Comparison of ENCODE assay signal across 8 mouse cellular contexts in genomic region chr12:80437051-80437675, GRCm38 (mm10). TPM values are rescaled to one million over a fixed set of nuclear protein-coding genes. Genes with fewer than 3 reads are reported as not detected.
DNase-seq lines count a peak whose midpoint lies in the region; ATAC-seq and TF ChIP-seq lines count a peak whose summit lies in the region.

No protein-coding gene starts in this region.

- H3K9ac ChIP-seq in heart, embryonic 13.5 days: peak overlapping the region; percentile 96
- peak overlapping the region; percentile 85; the same call in 1 of the 2 replicates for H3K9ac ChIP-seq in ES-E14 (ENCODE audit: insufficient read depth, low read depth, low read length, poor library complexity, severe bottlenecking)

- peaks cover 17% of the 10 kb centered on the region for H3K4me1 ChIP-seq in heart, embryonic 13.5 days
- H3K4me1 ChIP-seq in ES-E14 (ENCODE audit: control insufficient read depth in 2 of 2, insufficient read depth in 2 of 2, low read length in 2 of 2, poor library complexity in 1 of 2): peaks cover 0 to 2% of the 10 kb centered on the region in 2 experiments; a peak in 1 of 4 replicates

- H3K36me3 ChIP-seq in heart, embryonic 13.5 days: 0 out of 2 replicates have a peak, but pooled peaks cover 9% of the 10 kb centered on the region
- H3K36me3 ChIP-seq in ES-E14 (ENCODE audit: control insufficient read depth, insufficient read depth, low read length, poor library complexity, severe bottlenecking): peaks cover 2% of the 10 kb centered on the region; the same call in 1 of the 2 replicates
- H3K36me3 ChIP-seq in macrophage (ENCODE audit: inconsistent target): no peaks in the 10 kb centered on the region

- H3K4me3 ChIP-seq in heart, embryonic 13.5 days: peak overlapping the region; percentile 96
- peak overlapping the region; percentile 82 to 88 for H3K4me3 ChIP-seq in ES-E14 (ENCODE audit: insufficient read depth in 1 of 2, low read depth in 1 of 2, low read length in 2 of 2, poor library complexity in 1 of 2, severe bottlenecking in 1 of 2)
- H3K4me3 ChIP-seq in macrophage (ENCODE audit: inconsistent target): peak overlapping the region; percentile 14; the same call in 1 of the 2 replicates

- in situ Hi-C loops in ES-E14 (cut with MboI; ENCODE audit: low sequenced_read_pairs in 2 of 2, unreplicated experiment in 2 of 2): no loop called here

- peaks cover 37% of the 10 kb centered on the region for H3K79me2 ChIP-seq in macrophage (ENCODE audit: inconsistent target)

- H3K27me3 ChIP-seq in heart, embryonic 13.5 days (replicated peaks): no peaks in the 10 kb centered on the region

- 47% methylated on average over 4 of the region's 4 CpGs for WGBS in heart, embryonic 13.5 days
- WGBS in macrophage (ENCODE audit: missing documents): 81% methylated on average over 4 of the region's 4 CpGs

- H3K9me3 ChIP-seq in heart, embryonic 13.5 days: no peaks in the 10 kb centered on the region
- H3K9me3 ChIP-seq in ES-E14 (ENCODE audit: control insufficient read depth, insufficient read depth, low read depth, low read length): no peaks in the 10 kb centered on the region

- peak overlapping the region; percentile 98 for H3K27ac ChIP-seq in heart, embryonic 13.5 days (replicated peaks)
- H3K27ac ChIP-seq in ES-E14 (ENCODE audit: insufficient read depth, low read depth, low read length, poor library complexity, severe bottlenecking) (no peak overlapping the region), macrophage (no peak overlapping the region)

- intact Hi-C loops in heart, postnatal 10 days (cut with DNase I): no loop called here

- H3K4me2 ChIP-seq in heart, embryonic 13.5 days: peak overlapping the region; percentile 77

- ATAC-seq in heart, embryonic 13.5 days (ENCODE audit: extremely low read depth, insufficient number of reproducible peaks, low FRiP score, low TSS enrichment): no peak

- no peak for DNase-seq in heart, postnatal 10 days
- no peak for DNase-seq in ES-E14 (ENCODE audit: low read depth, low spot score)
- peak; percentile 39 for DNase-seq in forelimb bud, embryonic 11.5 days (ENCODE audit: low read depth, low spot score)
- no peak for DNase-seq in cerebellum, adult 9-11 months
- no peak for DNase-seq in gastrocnemius, postnatal 10 days
- DNase-seq in urinary bladder, postnatal 4 days (ENCODE audit: low spot score in 2 of 2): no peak

TF ChIP-seq in ES-E14, 5 proteins besides CTCF, POLR2A, EP300 and RAD21:
- TF ChIP-seq HCFC1 (IDR thresholded peaks at IDR 0.05; ENCODE audit: borderline replicate concordance, insufficient read depth, low read length): no peak
- TF ChIP-seq ZC3H11A (IDR thresholded peaks at IDR 0.05; ENCODE audit: borderline replicate concordance, low read depth, low read length): no peak
- no peak for TF ChIP-seq CHD2 (IDR thresholded peaks at IDR 0.05; ENCODE audit: low read depth, low read length)
- no peak for TF ChIP-seq MAFK (IDR thresholded peaks at IDR 0.05; ENCODE audit: insufficient read depth, low read depth, low read length)
- no peak for TF ChIP-seq ZNF384 (IDR thresholded peaks at IDR 0.05; ENCODE audit: low read depth, low read length)

RNA-seq across cellular contexts. Expression of gene Dcaf5, which starts 0.8 kb away (rescaled TPM):
- 9.2 and 10.6 TPM in 2 replicates for polyA plus RNA-seq in heart, embryonic 13.5 days (2015; fragmentation: Nextera tagmentation; extraction: Ambion mirVana)
- total RNA-seq in heart, postnatal 10 days (2021): 10 to 100 TPM; 34.0 to 42.4 TPM
- total RNA-seq in ES-E14 (2012; rRNA removed): 5.8 and 9.0 TPM in 2 replicates
- total RNA-seq in macrophage (2018; cell fraction: chromatin; rRNA removed): 10 to 100 TPM in 23 of 26 experiments, 1 to 10 TPM in 3; 3.6 to 46.3 (median 31.4) TPM
- 10 to 100 TPM in 22 of 26 experiments, 1 to 10 TPM in 4; 5.5 to 23.6 (median 17.8) TPM for total RNA-seq in macrophage (2018; cell fraction: cytosol; rRNA removed)
- total RNA-seq in macrophage (2018; cell fraction: nucleus; rRNA removed): 10 to 100 TPM in 21 of 26 experiments, 1 to 10 TPM in 5; 5.4 to 44.9 (median 24.4) TPM
- 12.4 to 17.4 TPM (median 12.8 TPM) in 3 replicates for polyA plus RNA-seq in macrophage (2018)
- total RNA-seq in gastrocnemius, postnatal 10 days (2021): 10 to 100 TPM; 28.9 to 37.2 TPM

RNA-seq across cellular contexts. Expression of gene Exd2, which starts 25.7 kb away (rescaled TPM):
- 16.6 and 16.9 TPM in 2 replicates for polyA plus RNA-seq in heart, embryonic 13.5 days (2015; fragmentation: Nextera tagmentation; extraction: Ambion mirVana)
- 10 to 100 TPM; 12.8 to 13.3 TPM for total RNA-seq in heart, postnatal 10 days (2021)
- total RNA-seq in ES-E14 (2012; rRNA removed): 34.8 and 45.8 TPM in 2 replicates
- 10 to 100 TPM in 24 of 26 experiments, 1 to 10 TPM in 2; 6.8 to 54.9 (median 27.1) TPM for total RNA-seq in macrophage (2018; cell fraction: chromatin; rRNA removed)
- total RNA-seq in macrophage (2018; cell fraction: cytosol; rRNA removed): 10 to 100 TPM in 5 of 26 experiments, 1 to 10 TPM in 21; 5.9 to 10.9 (median 8.5) TPM
- 10 to 100 TPM in 23 of 26 experiments, 1 to 10 TPM in 3; 6.0 to 48.9 (median 20.0) TPM for total RNA-seq in macrophage (2018; cell fraction: nucleus; rRNA removed)
- 6.5 to 8.1 TPM (median 6.5 TPM) in 3 replicates for polyA plus RNA-seq in macrophage (2018)
- 10 to 100 TPM; 29.6 to 43.4 TPM for total RNA-seq in gastrocnemius, postnatal 10 days (2021)

Comparison
In these comparisons a context has a peak if more than half of its experiments do, and no peak if none do; other contexts are left out.
1. H3K4me3 ChIP-seq: peak in every context shown above with its lines; median percentile 96 in heart, embryonic 13.5 days; 85 in ES-E14; 14 in macrophage.